Mouse (Mus musculus) cerebellum, adult 2 months (tissue): Measurements from ENCODE around the gene Col9a1. TPM values are rescaled to one million over a fixed set of nuclear protein-coding genes. Genes with fewer than 3 reads are reported as not detected.

Experiments used
- DNase-seq, 2 experiments: peaks; one replicate each; pipeline ENCODE4 v3.0.0; 2021
- H3K27ac ChIP-seq: fragments of 200-500 bp; 2 replicates; pipeline ENCODE4 v1.5.1; 2012; ENCODE audit warnings: low read length, control low read depth, inconsistent platforms; ENCODE audit not compliant: insufficient read depth
- H3K27me3 ChIP-seq: fragments of 200-500 bp; 2 replicates; pipeline ENCODE4 v1.6.1; 2012; ENCODE audit warnings: inconsistent platforms, mild to moderate bottlenecking, low read length, moderate library complexity; ENCODE audit not compliant: control insufficient read depth, insufficient read depth
- H3K4me1 ChIP-seq: fragments of 200-500 bp; 2 replicates; pipeline ENCODE4 v1.6.1; 2011; ENCODE audit warnings: low read length; ENCODE audit not compliant: control insufficient read depth, insufficient read depth
- H3K4me3 ChIP-seq: fragments of 200-500 bp; replicated peaks from 2 replicates; pipeline ENCODE3; 2011; ENCODE audit warnings: mild to moderate bottlenecking, low read depth, low read length, control low read depth; ENCODE audit not compliant: insufficient read depth
- CTCF ChIP-seq: fragments of 200-500 bp; IDR thresholded peaks from 2 replicates; pipeline ENCODE4 v1.5.1; 2011; ENCODE audit warnings: low read depth, mild to moderate bottlenecking, control low read depth, low read length, moderate library complexity, borderline replicate concordance; ENCODE audit not compliant: insufficient read depth
- POLR2A ChIP-seq: fragments of 200-500 bp; IDR thresholded peaks from 2 replicates; pipeline ENCODE4 v1.6.1; 2011; ENCODE audit warnings: low read length, control low read depth, borderline replicate concordance; ENCODE audit not compliant: insufficient read depth
- WGBS: fragments of 180-500 bp; shearing (Covaris S2); methylation state at CpG from one replicate; pipeline ENCODE4 v1.1.7; 2018; 5-methylcytosine and 5-hydroxymethylcytosine counted together
- polyA plus RNA-seq: library from polyadenylated mRNA; depleted of rRNA; stranded (reverse); fragments of >200 nt; gene quantifications from 2 replicates; pipeline ENCODE4 v1.2.3, GENCODE M21; 2012

Col9a1 gene
- polyA plus RNA-seq, 1 experiment: 0.87 TPM

- no peak for DNase-seq
- Histone ChIP-seq H3K4me3 (no peak overlapping the region), H3K27ac (no peak overlapping the region), H3K27me3 (no peaks in the 10 kb centered on the region), H3K4me1 (peaks cover 4% of the 10 kb centered on the region; the same call in 1 of the 2 replicates)
- TF ChIP-seq CTCF (no peak), POLR2A (no peak)
- 88% methylated on average over 4 of the region's 4 CpGs for WGBS
Observed at GRCm38 (mm10) chr1:24191668-24192067, 14.3 kb downstream of the Col9a1 start.

GRCm38 (mm10) chr1:24194111-24194510, 16.7 kb downstream of the Col9a1 start:
- DNase-seq: peak; percentile 36 to 67
- Histone ChIP-seq H3K4me1 (peaks cover 4% of the 10 kb centered on the region; the same call in 1 of the 2 replicates), H3K27ac (no peak overlapping the region), H3K4me3 (no peak overlapping the region), H3K27me3 (no peaks in the 10 kb centered on the region)
- WGBS: 10% methylated on average over 4 of the region's 4 CpGs
- TF ChIP-seq CTCF (no peak), POLR2A (no peak)

- TF ChIP-seq POLR2A (no peak), CTCF (no peak)
- Histone ChIP-seq H3K27me3 (no peaks in the 10 kb centered on the region), H3K4me1 (peaks cover 4% of the 10 kb centered on the region; the same call in 1 of the 2 replicates), H3K27ac (no peak overlapping the region), H3K4me3 (no peak overlapping the region)
- 77% methylated on average over 12 of the region's 12 CpGs for WGBS
- peak; percentile 24 to 37 for DNase-seq
Observed at GRCm38 (mm10) chr1:24195070-24195840, 17.8 kb downstream of the Col9a1 start.

GRCm38 (mm10) chr1:24195951-24196517, 18.6 kb downstream of the Col9a1 start:
- no peak overlapping the region for H3K27ac ChIP-seq
- H3K4me1 ChIP-seq: peaks cover 4% of the 10 kb centered on the region; the same call in 1 of the 2 replicates
- TF ChIP-seq POLR2A (no peak), CTCF (no peak)
- no peak for DNase-seq
- no peaks in the 10 kb centered on the region for H3K27me3 ChIP-seq
- H3K4me3 ChIP-seq: no peak overlapping the region
- WGBS: 77% methylated on average over 3 of the region's 3 CpGs

DNA sequence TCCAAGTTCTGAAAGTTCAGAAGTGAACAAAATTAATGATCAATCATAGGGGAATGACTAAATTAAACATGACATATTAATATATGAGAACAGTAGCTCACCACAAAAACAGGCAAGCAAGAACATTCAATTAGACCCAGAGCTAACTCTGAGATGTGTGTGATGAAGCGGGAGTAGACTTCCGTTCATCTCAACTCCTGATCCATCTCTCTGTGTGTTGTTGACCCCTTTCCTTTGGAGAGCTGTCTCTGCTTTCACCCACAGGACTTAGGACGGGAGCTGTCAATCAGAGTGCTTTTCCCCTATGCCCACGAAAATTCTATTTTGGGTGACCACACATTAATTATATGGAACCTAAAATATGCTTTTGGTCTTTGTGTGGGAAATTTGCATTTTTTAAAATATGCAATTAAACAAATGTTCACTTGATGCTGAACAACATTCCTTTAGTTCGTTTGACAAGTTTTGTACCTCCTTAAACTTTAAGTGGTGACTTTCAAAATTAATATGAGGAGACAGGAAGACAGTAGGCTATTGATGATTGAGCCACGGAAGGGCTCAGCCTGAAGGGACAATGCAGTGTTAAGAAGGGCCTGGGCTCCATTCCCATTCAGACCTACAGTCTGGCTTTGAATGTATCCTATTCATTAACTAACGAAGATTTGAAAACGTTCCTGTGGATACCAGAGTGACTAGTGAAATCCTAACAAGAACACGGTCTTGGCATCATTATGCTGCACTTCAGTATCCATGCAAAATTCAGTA, 34.4 kb downstream of the Col9a1 start:
- H3K27me3 ChIP-seq: no peaks in the 10 kb centered on the region
- H3K4me3 ChIP-seq: no peak overlapping the region
- H3K4me1 ChIP-seq: no peaks in the 10 kb centered on the region
- TF ChIP-seq POLR2A (no peak), CTCF (no peak)
- H3K27ac ChIP-seq: no peak overlapping the region
- no peak for DNase-seq
- WGBS: 62% methylated on average over 9 of the region's 9 CpGs

DNA sequence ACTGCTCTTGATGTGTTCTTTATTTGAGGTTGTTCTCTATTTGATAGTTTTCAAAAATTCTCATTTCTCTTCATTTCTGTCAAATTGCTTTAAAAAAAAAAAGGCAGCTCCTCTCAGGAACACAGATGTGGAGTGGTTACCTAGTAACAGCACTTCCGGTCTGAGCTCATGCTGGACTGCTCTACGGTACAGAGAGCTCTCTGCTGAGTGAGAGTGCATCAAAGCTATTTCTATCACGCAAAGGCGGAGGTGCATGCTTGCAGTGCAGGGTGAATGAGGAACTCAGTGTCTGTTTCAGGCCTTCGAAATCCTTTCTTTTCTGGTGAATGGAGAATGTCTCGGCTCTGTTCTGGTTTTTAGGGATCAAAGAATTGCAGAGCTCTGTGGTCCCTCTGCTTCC, 41.6 kb downstream of the Col9a1 start:
- TF ChIP-seq POLR2A (no peak), CTCF (no peak)
- Histone ChIP-seq H3K27ac (no peak overlapping the region), H3K27me3 (no peaks in the 10 kb centered on the region), H3K4me1 (peaks cover 10% of the 10 kb centered on the region), H3K4me3 (no peak overlapping the region)
- 59% methylated on average over 6 of the region's 6 CpGs for WGBS
- DNase-seq: no peak

DNA sequence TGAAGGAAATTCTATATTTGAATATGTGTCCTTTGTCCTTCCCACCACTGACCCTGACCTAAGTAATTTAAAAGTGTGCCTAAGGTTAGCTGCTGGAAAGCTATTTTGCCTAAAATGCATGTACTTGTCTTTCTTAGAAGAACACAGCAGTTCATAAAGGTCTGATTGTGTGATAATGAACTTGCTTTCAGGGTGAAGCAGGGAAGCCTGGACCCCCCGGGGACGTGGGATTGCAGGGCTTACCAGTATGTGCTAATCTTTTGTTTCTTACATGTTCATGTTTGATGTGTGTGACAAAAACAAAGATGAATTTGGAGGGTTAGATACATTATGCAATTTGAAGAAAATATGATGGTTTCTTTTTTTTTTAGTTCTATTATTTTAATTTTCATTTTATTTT, 44.8 kb downstream of the Col9a1 start:
- TF ChIP-seq CTCF: no peak
- TF ChIP-seq POLR2A: no peak
- WGBS: 77% methylated on average over 2 of the region's 2 CpGs
- peaks cover 32% of the 10 kb centered on the region for H3K4me1 ChIP-seq

More for the DNA sequence above, 44.8 kb downstream of the Col9a1 start:
- Histone ChIP-seq H3K4me3 (no peak overlapping the region), H3K27ac (peak overlapping the region; percentile 28; the same call in 1 of the 2 replicates), H3K27me3 (no peaks in the 10 kb centered on the region)
- peak in 1 of 2 experiments; percentile 30 for DNase-seq
